Mouse (Mus musculus): ENCODE measurements around the gene Klf7. TPM values are rescaled to one million over a fixed set of nuclear protein-coding genes. Genes with fewer than 3 reads are reported as not detected.

The Klf7 gene
- polyA plus RNA-seq, 1 experiment from 2014 or later: 59.4 TPM

Small RNAs within 50 kb of the gene (microRNA-seq; reads per million reads assigned to microRNA genes)
- not detected for gene Mir6899

Data from neural tube, embryonic 12.5 days (tissue).